Mouse (Mus musculus) embryonic stem cell, embryonic (primary cell): ENCODE measurements around the gene Szrd1.

Experiments used
- CTCF ChIA-PET, 4 experiments: fragments of 300-600 bp in 2 of 4; fragments of 350-600 bp in 2 of 4; sonication (Branson Sonifier 250); formaldehyde crosslinking; loops; one replicate each; lab custom pipeline; 2022; ENCODE audit warnings: inconsistent platforms in 2 of 4; lab: Charles Lee
- POLR2A ChIA-PET, 4 experiments: fragments of 300-600 bp in 2 of 4; fragments of 350-600 bp in 2 of 4; sonication (Branson Sonifier 250); formaldehyde crosslinking; loops; one replicate each; lab custom pipeline; 2022; ENCODE audit warnings: antibody characterized with exemption in 4 of 4, inconsistent platforms in 1 of 4; lab: Charles Lee

The Szrd1 gene

GRCm38 (mm10) chr4:141074109-141074508 lies 65.5 kb downstream of the Szrd1 start:
- POLR2A ChIA-PET: interaction anchor here in 3 of 4 experiments (0.7 to 2.7 kb wide), 3 partner anchors 9 to 28 kb away, joined by 3 to 8 read pairs (median 3); partner anchors contain the start of gene Crocc (in 1 of the 3)
- CTCF ChIA-PET: interaction anchor here in 1 of 4 experiments (1.2 to 6.3 kb wide), 3 partner anchors 8 to 20 kb away, joined by 3 to 86 read pairs (median 4); partner anchors contain the start of gene Crocc

GRCm38 (mm10) chr4:141073661-141074060 lies 65.9 kb downstream of the Szrd1 start:
- POLR2A ChIA-PET: interaction anchor here in 3 of 4 experiments (0.7 to 2.7 kb wide), 3 partner anchors 9 to 28 kb away, joined by 3 to 8 read pairs (median 3); partner anchors contain the start of gene Crocc (in 1 of the 3)
- CTCF ChIA-PET: interaction anchor here in 1 of 4 experiments (1.8 to 6.3 kb wide), 2 partner anchors 8 to 13 kb away, joined by 4 to 86 read pairs; partner anchors contain the start of gene Crocc

GRCm38 (mm10) chr4:141072502-141072901 lies 67.1 kb downstream of the Szrd1 start:
- POLR2A ChIA-PET: interaction anchor here in 2 of 4 experiments (0.7 to 1.2 kb wide), 4 partner anchors 12 to 50 kb away, joined by 3 read pairs; partner anchors contain the start of gene Crocc (in 1 of the 2)
- CTCF ChIA-PET: interaction anchor here in 1 of 4 experiments (0.8 kb wide), 1 partner anchor 9 kb away, joined by 3 read pairs; no protein-coding TSS in a partner anchor

GRCm38 (mm10) chr4:141069731-141070130 lies 69.8 kb downstream of the Szrd1 start:
- POLR2A ChIA-PET: interaction anchor here in 1 of 4 experiments (2.9 kb wide), 1 partner anchor 8 kb away, joined by 19 read pairs; the partner anchor contains the start of gene Necap2
- CTCF ChIA-PET: interaction anchor here (0.5 to 1.6 kb wide), 37 partner anchors 8 to 533 kb away, joined by 3 to 12 read pairs (median 4); partner anchors contain the start of genes Necap2 (in 4 of the 4), Crocc (in 1 of the 4) and Padi3 (in 1 of the 4)

GRCm38 (mm10) chr4:141068655-141069054 lies 70.9 kb downstream of the Szrd1 start:
- POLR2A ChIA-PET: interaction anchor here in 3 of 4 experiments (1.0 to 2.9 kb wide), 5 partner anchors 9 to 17 kb away, joined by 3 to 19 read pairs (median 3); partner anchors contain the start of gene Necap2 (in 3 of the 3)
- CTCF ChIA-PET: interaction anchor here (0.9 to 6.5 kb wide), 9 partner anchors 8 to 233 kb away, joined by 3 to 86 read pairs (median 4); partner anchors contain the start of gene Necap2 (in 2 of the 4)

GRCm38 (mm10) chr4:141067516-141068046 lies 72.0 kb downstream of the Szrd1 start:
- ChIA-PET POLR2A (interaction anchor here in 2 of 4 experiments (1.1 to 2.9 kb wide), 10 partner anchors 9 to 92 kb away, joined by 3 to 19 read pairs (median 5); partner anchors contain the start of genes Necap2 (in 2 of the 2) and Spata21 (in 1 of the 2)), CTCF (interaction anchor here (0.5 to 6.5 kb wide), 19 partner anchors 9 to 374 kb away, joined by 3 to 86 read pairs (median 4); partner anchors contain the start of gene Necap2 (in 3 of the 4))

GRCm38 (mm10) chr4:141066709-141067515 lies 72.7 kb downstream of the Szrd1 start:
- ChIA-PET CTCF (interaction anchor here (0.5 to 6.5 kb wide), 18 partner anchors 9 to 520 kb away, joined by 3 to 86 read pairs (median 3); partner anchors contain the start of gene Necap2 (in 3 of the 4)), POLR2A (interaction anchor here in 3 of 4 experiments (0.6 to 2.1 kb wide), 11 partner anchors 10 to 251 kb away, joined by 3 to 9 read pairs (median 4); partner anchors contain the start of genes Necap2 (in 1 of the 3) and Spata21 (in 1 of the 3))

GRCm38 (mm10) chr4:141065123-141065522 lies 74.5 kb downstream of the Szrd1 start:
- CTCF ChIA-PET: interaction anchor here (0.5 to 6.5 kb wide), 83 partner anchors 8 to 1735 kb away, joined by 3 to 86 read pairs (median 4); partner anchors contain the start of genes Necap2 (in 4 of the 4), Atp13a2 (in 1 of the 4), Fbxo42 (in 1 of the 4) and Szrd1 (in 1 of the 4)
- POLR2A ChIA-PET: interaction anchor here in 3 of 4 experiments (0.6 to 3.0 kb wide), 16 partner anchors 10 to 1729 kb away, joined by 3 to 22 read pairs (median 4); partner anchors contain the start of gene Necap2 (in 3 of the 3)

- ChIA-PET CTCF (interaction anchor here (0.6 to 6.5 kb wide), 39 partner anchors 10 to 819 kb away, joined by 3 to 86 read pairs (median 5); partner anchors contain the start of genes Necap2 (in 4 of the 4) and Atp13a2 (in 1 of the 4)), POLR2A (interaction anchor here in 2 of 4 experiments (1.0 to 3.0 kb wide), 7 partner anchors 9 to 76 kb away, joined by 4 to 22 read pairs (median 8); partner anchors contain the start of gene Necap2 (in 2 of the 2))
These were observed 75.4 kb downstream of the Szrd1 start for GRCm38 (mm10) chr4:141064104-141064659.
